Mouse (Mus musculus): ENCODE results near the gene Hdac11.

Gene Hdac11

DNA sequence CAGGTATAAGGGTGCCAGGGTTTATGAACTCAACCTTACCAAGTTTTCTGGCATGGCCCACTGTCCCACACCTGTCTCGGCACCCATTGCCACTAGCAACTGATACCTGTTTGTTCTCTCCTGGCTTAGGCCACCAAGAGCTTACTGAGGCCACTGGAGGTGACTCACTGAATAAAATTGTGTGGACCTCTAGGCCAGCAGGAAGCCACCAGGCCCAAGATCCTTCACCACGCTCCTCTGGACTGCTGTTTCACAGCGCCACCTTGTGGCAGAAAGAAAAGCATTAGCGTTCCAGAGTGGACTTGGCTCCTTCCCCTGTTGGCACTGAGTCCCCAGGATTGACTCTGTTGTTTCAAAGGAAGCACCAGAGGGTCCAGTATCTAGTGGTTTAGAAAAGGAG is 16.6 kb upstream of the Hdac11 start:
- 26% methylated on average over 4 of the region's 4 CpGs for WGBS

DNA sequence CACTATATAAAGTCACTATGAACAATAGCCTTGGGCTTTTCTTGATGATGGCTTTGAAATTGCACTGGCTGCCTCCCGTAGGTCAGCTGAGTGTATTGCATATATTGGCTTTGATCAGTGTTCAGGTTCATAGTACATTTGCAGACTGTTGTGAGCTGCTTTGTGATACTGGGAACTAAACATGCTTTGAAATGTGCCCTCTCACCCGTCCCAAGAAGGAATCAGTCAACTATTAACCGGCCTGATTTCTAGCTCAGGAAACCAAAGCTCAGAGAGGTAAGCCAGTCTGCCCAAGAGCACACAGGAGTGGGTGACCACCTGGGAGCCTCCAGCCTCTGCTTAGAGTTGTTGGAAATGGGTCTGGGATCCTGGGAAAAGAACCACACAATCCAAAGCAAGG is 11.4 kb upstream of the Hdac11 start:
- 87% methylated on average over 3 of the region's 3 CpGs for WGBS

DNA sequence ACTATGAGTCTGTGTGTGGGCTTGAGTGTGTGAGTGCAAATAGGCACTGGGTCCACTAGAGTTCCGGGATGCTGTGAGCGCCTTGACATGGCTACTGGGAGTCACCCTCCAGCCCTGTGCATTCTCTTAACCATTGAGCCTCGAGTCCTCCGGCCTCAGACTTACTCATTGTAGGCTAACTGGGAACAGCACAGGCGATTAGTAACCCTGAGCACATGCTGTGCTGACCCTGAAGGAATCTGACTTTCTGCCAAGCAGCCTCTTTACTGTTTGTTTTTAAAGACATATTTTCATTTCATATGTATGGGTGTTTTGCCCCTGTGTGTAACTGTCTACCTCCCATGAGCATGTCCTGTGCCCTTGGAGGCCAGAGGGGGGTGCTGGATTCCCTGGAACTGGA is 10.9 kb upstream of the Hdac11 start:
- 74% methylated on average over 5 of the region's 5 CpGs for WGBS

DNA sequence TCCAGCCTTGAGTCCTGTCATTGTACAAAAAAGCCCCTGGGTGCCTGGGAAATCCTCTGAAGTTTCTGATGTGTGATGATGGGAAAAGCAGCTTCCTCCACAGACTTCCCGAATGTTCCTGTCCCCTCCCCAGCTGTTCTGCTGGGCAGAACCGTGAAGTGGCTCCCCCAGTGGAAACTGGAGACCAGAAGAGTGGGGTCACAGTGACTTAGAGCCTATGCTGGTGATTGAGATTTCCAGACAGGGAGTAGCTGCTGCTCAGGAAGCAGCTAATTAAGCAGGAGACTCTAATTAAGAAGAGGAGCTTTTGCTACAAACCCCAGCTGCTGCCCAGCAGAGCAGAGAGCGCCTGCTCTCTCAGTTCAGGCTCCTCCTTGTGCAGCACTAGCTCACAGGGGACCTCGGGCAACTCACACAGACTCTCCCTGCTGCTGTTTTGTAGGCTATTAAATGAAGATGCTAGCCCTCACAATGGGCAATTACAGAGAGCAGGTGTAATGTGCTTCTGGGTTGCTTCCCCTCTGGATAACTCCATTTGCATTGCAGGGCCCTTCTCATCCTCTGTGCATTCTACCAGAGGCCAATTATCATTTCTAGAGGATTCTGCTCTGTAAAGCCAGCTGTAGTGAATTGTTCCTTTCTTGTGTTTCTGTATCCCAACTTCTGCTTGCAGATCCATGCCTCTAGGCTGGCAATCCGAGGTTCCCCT is 9.9 kb upstream of the Hdac11 start:
- 42% methylated on average over 5 of the region's 5 CpGs for WGBS

DNA sequence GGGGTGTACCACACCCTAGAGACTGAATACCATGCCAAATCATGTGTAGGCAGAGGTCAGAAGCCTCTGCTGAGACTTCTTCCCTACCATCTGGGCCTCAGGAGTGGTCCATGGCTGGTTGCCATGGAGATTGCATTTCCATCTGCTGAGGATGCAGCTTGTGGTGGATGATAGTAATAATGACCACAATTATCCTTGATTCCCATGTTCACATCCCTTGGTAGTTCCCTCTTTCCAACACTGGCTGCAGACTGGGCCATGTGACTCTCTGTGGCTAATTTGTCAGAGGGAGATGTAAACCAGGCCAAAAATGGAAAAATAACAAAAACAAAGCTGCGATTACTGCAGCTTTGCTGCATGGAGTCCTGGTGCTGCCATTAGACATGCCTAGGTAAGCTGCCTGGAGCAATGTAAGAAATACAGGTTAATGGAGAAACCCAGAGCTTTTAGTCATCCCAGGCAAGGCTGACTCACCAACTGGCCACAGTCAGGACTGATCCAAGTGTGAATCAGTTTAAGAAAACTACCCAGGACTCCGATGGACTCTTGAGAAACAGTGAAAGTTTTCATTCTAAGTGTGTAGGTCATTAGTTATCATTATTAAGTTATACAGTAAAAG is 9.2 kb upstream of the Hdac11 start:
- 67% methylated on average over 2 of the region's 2 CpGs for WGBS

DNA sequence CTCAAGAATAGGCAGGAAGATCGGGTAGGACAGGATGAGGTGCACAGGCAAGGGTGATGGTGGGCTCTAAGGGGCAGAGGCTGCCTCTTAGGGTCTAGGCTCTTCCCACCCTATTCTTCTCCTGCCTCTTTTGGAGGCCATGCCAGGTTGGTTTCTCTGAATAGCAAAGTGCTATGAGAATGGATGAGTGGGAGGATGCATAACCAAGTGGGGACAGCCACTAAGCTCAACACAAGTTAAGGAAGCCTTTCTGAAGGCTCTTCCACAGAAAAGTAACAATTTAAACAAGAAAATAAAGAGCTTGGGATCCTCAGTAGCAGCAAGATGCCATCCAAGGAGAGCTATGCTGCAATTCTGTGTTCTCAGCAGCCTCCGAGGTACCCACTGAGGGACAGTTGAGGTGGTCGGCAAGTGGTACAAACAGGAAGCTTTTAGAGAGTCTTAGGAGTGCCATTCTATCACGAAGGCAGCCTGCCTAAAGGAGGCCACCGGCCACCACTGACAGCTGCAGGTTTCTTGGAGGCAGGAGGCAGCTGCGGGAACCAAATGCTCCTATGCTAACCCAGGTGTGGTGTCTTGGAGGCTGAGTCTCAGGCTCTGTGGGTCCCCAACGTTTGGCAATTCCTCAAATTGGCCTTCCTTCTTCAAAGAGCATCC is 3.4 kb upstream of the Hdac11 start:
- 31% methylated on average over 7 of the region's 7 CpGs for WGBS

DNA sequence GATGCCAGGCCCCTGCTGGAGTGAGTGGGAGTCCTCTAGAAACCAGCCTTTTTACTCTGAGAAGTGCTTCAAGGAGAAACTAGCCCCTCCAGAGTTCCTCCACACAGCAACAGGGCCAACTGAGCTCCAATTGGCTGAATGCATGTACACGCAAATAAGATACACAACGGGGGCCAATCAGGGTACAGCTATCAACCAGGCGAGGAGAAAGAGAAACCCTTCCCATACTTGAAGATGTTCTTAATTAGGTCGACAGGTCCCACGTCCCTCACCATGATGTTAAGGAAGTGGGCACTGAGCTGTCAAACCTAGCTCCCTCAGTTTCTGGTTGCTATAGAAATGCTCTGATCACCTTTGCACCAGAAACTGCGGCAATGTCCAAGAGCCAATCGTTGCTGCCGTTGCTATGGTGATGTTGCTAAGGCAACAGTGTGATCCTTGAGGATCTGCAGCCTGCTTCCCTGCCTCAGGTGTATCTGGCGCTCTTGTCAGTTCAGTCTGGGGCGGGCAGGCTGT is 2.9 kb upstream of the Hdac11 start:
- WGBS = 7% methylated on average over 10 of the region's 10 CpGs

DNA sequence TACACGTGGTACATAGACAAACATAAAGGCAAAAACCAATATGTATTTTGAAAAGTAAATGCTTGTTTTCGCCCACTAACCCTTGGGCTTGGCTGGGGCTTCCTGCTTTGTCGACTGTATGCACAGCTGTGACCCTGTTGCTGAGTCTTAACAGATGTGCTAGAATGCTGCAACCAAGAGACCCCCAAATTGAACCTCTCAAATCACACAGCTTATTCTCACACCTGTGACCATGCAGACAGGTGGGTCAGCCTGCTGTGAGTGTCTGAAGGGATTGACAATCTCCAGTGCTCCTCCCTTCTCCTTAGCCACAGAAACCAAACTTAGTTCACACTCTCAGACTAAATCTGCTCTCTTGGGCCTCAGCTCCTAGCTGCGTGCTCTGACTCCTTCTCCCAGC is 1.8 kb upstream of the Hdac11 start:
- WGBS = 48% methylated on average over 4 of the region's 4 CpGs

DNA sequence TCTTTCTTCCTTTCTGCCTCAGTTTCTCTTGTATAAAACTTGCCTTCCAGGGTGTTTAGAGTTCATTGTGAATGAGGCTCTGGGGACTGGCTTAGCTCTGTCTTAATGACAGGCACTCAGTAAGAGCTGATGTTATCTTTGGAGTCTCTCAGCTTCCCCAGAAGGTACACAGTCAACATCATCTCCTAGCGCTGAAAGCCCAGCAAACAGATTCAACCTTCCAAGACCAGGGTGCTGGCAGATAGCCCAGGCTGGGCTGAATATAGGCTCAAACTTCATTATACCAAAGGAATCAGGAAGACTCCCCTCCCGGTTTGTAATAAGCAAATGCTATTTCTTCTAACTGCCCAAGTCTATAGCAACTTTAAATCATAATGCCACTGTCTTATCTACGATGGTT is 1.2 kb upstream of the Hdac11 start:
- WGBS = 44% methylated on average over 3 of the region's 3 CpGs

DNA sequence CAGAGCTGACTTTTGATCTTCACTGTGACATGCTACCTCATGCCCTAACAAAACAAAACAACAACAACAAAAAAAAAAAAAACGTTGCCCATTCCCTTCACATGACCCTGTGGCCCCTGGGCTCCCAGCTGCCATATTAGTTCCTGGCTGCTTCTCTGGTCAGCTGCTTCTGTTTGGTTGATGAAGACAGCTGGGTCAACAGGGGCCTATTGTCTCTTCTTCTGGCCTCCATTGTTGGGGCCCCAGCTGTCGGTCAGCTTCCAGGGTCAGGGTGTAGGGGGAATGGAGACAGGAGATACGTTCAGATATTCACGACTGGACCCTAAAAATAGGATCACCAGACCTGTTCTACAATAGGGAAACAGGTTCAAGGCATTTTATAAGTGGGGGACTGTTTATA is 403 bp upstream of the Hdac11 start:
- WGBS = 18% methylated on average over 4 of the region's 4 CpGs

DNA sequence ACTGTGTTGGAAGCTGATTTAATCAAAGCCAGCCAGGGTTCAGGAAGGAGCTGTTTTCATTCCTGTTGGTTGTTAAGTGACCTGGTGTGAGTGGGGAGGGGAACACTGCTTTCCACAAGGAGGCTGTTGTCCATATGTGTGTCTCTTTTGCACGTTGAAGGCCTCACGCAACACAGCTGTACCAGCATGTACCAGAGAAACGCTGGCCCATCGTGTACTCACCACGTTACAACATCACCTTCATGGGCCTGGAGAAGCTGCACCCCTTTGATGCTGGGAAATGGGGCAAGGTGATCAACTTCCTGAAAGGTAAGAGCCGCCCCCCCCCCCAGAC is 739 bp downstream of the Hdac11 start:
- WGBS = 36% methylated on average over 6 of the region's 6 CpGs

DNA sequence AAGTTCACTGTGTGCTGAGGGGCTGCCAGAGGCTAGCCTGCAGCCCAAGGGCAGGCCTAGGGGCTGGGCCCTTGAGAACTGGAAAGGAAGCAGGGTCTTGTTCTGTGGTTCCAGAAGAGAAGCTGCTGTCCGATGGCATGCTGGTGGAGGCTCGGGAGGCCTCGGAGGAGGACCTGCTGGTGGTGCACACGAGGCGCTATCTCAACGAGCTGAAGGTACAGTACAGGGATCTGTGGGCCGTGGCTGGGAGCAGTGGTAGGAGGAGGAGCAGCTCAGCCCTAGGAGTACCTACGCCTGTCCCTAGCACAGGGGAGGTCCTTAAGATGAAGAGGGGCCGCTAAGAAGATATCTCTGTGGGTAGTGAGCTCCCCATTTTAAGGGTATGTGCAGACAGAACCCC is 2.6 kb downstream of the Hdac11 start:
- WGBS = 47% methylated on average over 9 of the region's 9 CpGs

DNA sequence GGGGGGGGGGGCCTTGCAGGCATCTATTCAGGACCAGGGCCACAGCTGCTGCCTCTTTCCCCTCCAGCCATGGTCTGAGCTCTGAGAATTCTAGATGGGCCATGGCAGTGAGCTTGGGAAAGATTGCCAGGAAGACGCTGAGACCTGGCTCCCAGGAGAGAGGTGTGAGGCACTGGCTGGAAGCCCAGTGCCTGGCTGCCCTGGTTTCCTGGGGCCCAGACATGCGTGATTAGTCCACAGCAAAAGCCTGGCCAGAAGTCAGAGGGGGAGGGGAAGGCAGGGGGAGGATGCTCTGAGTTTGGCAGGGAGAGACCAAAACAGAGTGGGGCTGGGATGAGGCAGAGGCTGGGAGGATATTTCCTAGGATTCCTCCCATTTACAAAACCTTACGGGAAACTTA is 3.9 kb downstream of the Hdac11 start:
- WGBS = 11% methylated on average over 3 of the region's 3 CpGs

DNA sequence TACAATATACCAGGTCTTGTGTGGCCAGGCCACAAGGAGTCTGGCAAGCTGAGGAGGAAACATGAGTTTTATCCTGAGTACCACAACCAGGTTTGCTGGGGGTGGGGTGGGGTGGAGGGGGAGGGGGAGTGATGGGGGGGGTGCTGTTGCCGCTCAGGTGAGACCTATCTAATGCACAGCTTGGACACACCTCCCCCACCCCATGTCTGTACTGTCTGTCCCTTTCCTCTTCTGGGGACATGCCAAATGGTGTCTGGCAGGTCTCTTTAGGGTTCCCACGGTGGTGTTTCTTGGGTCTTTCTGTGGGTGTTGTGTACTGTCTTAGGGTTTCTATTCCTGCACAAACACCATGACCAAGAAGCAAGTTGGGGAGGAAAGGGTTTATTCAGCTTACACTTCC is 4.5 kb downstream of the Hdac11 start:
- 57% methylated on average over 2 of the region's 2 CpGs for WGBS

DNA sequence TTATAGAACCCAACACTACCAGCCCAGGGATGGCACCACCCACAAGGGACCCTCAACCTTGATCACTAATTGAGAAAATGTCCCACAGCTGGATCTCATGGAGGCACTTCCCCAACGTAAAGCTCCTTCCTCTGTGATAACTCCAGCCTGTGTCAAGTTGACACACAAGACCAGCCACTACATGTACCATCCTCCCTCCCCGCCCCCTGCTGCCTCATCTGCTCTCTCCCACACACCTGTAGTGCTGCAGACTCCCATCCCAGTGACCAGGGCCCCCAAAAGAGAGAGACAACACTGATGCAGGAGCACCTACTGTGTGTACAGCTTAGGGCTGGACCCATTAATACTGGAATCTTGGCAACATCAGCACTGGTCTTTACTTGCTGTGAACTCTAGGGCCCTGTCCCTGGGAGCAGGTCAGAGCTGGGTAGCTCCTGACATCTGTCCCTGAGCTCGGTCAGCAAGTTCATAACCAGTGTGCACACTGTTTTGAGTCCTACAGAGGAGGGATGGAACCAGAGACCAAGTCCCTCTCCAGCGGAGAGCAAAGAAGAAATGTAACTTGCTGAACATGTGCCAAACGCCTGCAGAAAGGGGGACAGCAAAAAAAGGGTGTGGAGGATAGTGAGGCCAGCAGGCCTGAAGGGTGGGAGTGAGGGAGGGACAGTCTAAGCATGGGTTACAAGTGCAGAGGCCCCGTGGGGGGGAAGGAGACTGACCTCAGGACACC is 5.2 kb downstream of the Hdac11 start:
- WGBS = 82% methylated on average over 6 of the region's 6 CpGs

DNA sequence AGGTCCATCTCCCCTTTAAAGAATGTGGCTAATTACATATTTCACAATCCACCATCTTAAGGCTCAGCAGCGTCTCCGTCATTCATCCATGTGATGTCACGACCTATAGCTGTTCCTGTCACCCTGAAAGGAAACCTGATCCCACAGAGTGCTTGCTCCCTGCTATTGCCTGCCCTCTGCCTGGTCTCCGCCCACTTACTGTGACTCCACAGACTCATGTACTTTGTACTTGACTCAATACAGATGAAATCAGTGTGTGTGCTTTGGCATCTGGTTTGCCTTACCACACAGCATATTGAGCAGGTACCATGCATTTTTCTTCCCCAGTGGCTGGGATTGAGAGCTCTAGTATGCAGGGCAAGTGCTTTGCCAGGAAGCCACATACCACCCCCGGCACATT is 5.8 kb downstream of the Hdac11 start:
- WGBS = 94% methylated on average over 5 of the region's 5 CpGs

DNA sequence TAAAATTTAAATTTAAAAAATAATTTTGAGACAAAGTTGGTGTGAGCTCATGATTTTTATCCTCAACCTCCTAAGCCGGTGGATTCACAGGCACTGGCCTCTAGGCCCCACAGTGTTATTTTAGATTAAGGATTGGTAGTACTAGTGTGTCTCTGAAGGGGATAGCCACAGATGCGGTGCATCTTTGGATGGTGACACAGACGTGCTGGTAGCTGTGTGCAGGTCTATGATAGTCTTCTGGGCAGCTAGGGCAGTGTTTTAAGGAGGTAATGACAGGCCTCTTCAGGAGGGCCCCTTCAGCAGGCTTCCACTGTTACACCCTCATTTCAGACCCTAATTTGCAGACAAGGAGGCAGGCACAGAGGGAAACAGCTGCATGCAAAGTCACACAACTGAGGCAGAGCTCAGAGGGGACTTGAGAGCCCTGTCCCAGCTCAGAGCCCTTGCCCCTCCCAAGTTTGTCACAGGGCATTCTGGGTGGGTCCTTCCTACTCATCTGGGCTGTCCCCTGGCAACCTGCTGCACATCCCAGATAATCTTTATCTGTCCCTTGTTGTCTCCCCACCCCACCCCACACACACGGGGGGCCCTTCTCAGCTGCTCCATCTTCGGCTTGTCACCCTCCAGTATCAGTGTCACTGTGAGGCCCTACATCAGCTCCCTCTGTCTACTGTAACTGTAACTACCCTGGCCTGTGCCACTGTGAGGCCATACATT is 6.9 kb downstream of the Hdac11 start:
- 84% methylated on average over 5 of the region's 5 CpGs for WGBS

DNA sequence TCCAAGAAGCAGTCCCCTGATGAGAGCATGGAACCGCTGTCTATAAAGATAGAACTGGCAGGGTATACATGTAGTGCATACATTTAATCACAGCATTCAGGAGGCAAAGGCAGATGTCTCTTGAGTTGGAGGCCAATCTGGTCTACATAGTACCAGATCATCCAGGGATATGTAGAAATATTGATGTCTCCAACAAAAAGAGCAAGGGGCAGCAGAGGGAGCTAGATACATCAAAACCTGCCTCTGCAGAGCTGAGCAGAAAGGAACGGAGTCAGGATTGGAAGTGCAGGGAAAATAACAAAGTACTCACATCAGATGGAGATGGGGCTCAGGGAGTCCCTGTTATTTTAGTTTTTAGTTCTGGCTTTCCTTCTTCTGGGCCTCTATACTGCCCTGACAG is 8.1 kb downstream of the Hdac11 start:
- 49% methylated on average over 2 of the region's 2 CpGs for WGBS

DNA sequence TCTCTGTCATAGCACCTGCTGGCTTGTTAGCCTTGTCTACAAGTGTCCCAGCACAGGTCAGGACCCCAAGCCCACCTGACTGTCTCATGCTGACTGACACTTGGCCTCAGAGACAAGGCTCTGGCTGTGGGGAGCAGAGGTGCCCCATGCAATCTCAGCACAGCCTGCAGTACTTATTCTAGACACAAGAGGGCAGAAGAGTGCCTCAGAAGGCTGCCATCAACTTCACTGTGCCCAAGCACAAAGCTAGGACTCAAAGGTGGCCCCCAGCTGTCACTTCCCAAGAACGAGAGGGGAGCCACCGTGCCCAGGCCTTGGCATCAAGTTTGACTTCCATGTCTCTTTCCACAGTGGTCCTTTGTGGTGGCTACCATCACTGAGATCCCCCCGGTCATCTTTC is 8.7 kb downstream of the Hdac11 start:
- 34% methylated on average over 3 of the region's 3 CpGs for WGBS

DNA sequence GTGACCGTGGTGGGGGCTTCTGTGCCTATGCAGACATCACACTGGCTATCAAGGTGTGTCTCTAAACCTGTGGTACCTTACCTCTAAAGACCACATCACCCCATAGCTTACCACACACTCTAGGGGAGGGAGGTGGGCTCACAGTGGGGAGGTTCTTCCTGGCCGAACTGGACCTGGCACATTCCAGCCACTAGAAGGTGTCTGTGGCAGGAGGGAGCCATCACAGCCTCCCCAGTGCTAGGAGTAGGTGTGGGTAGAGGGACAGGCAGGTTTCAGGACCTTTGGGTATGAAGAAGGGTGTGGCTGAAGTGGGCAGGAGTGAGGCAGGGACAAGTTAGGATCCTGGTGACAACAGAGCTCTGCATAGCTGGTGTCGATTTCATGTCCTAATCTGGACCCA is 11.4 kb downstream of the Hdac11 start:
- WGBS = 70% methylated on average over 3 of the region's 3 CpGs

DNA sequence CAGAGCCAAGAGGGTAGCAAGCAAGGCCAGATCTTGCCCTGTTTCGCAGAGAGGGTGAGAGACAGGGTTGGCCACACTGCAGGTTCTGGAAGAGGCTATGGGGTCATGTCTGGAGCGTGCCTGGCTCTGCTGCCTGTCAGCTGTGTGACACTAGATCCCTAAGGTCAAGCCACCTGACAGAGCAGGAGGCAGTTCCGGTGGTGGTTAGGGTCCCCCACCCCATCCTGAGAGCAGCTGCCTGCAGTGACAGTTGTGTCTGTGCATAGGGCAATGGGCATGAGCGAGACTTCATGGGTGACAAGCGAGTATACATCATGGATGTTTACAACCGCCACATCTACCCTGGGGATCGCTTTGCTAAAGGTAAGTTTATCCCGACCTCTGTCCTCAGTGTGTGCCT is 12.7 kb downstream of the Hdac11 start:
- WGBS = 93% methylated on average over 8 of the region's 8 CpGs

DNA sequence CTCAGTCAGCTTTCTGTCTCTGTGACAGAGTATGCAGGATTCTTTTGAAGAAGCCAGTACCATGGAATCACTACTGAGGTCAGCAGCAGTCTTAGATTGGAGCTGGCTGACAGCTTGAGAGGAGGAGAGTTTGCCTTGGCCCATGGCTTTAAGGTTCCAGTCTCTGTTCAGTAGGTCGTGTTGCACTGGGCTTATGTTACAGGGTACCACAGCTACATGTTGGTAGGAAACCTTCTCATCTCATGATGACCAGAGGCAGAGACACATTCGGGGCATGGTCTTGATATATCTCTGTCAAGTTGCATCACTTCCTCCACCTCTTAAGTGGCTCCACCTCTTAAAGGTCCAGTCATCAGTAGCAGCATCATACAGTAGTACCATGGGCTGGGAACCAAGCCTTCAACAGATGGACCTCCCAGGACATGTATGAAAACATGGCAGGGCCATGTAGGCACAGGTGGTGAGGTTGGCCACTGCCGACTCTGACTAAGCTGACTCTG is 15.0 kb downstream of the Hdac11 start:
- 68% methylated on average over 3 of the region's 3 CpGs for WGBS

Data from cerebral cortex, adult 2 months (tissue).